Mouse (Mus musculus) right cerebral cortex, postnatal 4 days (tissue): ENCODE results near the gene Pdzrn4.

Experiments
- DNase-seq: peaks from one replicate; pipeline ENCODE4 v3.0.0-alpha.2; 2022

Pdzrn4 gene

GRCm38 (mm10) chr15:92502797-92503196, 106.1 kb downstream of the Pdzrn4 start:
- no peak for DNase-seq

- DNase-seq, result no peak
These were observed 112.7 kb downstream of the Pdzrn4 start for GRCm38 (mm10) chr15:92509372-92509771.

- no peak for DNase-seq
These were observed 119.0 kb downstream of the Pdzrn4 start for GRCm38 (mm10) chr15:92515651-92516050.

- DNase-seq, result peak; percentile 16
These were observed 124.1 kb downstream of the Pdzrn4 start for GRCm38 (mm10) chr15:92520677-92521225.

- DNase-seq, result no peak
These were observed 125.0 kb downstream of the Pdzrn4 start for GRCm38 (mm10) chr15:92521686-92522085.

GRCm38 (mm10) chr15:92524917-92525316, 128.2 kb downstream of the Pdzrn4 start:
- DNase-seq, result no peak

- DNase-seq, result no peak
These were observed 128.7 kb downstream of the Pdzrn4 start for GRCm38 (mm10) chr15:92525416-92525815.

GRCm38 (mm10) chr15:92526731-92527130, 130.1 kb downstream of the Pdzrn4 start:
- peak; percentile 20 for DNase-seq

GRCm38 (mm10) chr15:92543252-92543651, 146.6 kb downstream of the Pdzrn4 start:
- DNase-seq, result no peak

- DNase-seq, result no peak
These were observed 150.7 kb downstream of the Pdzrn4 start for GRCm38 (mm10) chr15:92547294-92547911.

GRCm38 (mm10) chr15:92555012-92555574, 158.4 kb downstream of the Pdzrn4 start:
- DNase-seq, result no peak

- no peak for DNase-seq
These were observed 159.0 kb downstream of the Pdzrn4 start for GRCm38 (mm10) chr15:92555716-92556115.

GRCm38 (mm10) chr15:92558592-92558991, 161.9 kb downstream of the Pdzrn4 start:
- no peak for DNase-seq

GRCm38 (mm10) chr15:92562149-92562548, 165.5 kb downstream of the Pdzrn4 start:
- DNase-seq, result no peak

- DNase-seq, result no peak
These were observed 166.9 kb downstream of the Pdzrn4 start for GRCm38 (mm10) chr15:92563576-92563975.

GRCm38 (mm10) chr15:92570526-92571243, 174.0 kb downstream of the Pdzrn4 start:
- peak; percentile 16 for DNase-seq

GRCm38 (mm10) chr15:92571244-92571539, 174.5 kb downstream of the Pdzrn4 start:
- DNase-seq, result no peak

GRCm38 (mm10) chr15:92577476-92577875, 180.8 kb downstream of the Pdzrn4 start:
- no peak for DNase-seq

GRCm38 (mm10) chr15:92580217-92580616, 183.5 kb downstream of the Pdzrn4 start:
- no peak for DNase-seq

- DNase-seq, result no peak
These were observed 184.2 kb downstream of the Pdzrn4 start for GRCm38 (mm10) chr15:92580742-92581383.

- DNase-seq, result no peak
These were observed 187.9 kb downstream of the Pdzrn4 start for GRCm38 (mm10) chr15:92584357-92585138.

GRCm38 (mm10) chr15:92587431-92587830, 190.8 kb downstream of the Pdzrn4 start:
- no peak for DNase-seq

- DNase-seq, result no peak
These were observed 198.0 kb downstream of the Pdzrn4 start for GRCm38 (mm10) chr15:92594721-92595120.
